Mouse (Mus musculus): Measurements from ENCODE around the gene Dydc2.

Dydc2 gene

DNA sequence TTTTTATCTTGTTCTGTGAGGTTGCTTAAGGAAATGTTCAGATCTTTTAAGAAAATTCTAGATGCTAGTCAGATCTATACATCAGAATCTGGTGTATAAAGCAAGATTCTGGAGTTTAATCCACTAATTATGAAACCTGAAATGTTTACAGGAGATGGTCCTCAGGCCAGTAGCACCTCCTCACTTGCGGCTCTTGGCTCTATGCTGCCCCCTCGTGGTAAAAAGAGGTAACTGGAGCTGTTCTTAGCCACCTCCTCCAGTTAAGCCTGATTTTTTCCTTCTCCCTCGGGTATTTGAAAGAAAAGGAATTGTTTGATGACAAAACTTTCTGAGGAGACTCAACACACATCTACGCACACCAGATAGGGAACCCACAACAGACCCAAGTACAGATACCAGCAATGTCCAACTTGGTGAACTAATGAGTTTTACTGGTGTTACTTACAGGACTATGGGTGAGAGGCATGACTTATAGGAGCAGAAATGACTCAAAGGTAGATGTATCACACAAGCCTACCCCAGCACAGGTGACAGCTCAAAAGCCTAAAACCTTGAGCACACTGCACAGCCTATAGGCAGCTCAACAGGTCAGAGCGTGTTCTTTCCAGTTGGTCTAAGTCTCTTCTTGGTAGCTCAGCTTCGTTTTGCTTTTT, 33.7 kb downstream of the Dydc2 start:
- DNase-seq (ENCODE audit: low read depth, low spot score) = peak; percentile 70

DNA sequence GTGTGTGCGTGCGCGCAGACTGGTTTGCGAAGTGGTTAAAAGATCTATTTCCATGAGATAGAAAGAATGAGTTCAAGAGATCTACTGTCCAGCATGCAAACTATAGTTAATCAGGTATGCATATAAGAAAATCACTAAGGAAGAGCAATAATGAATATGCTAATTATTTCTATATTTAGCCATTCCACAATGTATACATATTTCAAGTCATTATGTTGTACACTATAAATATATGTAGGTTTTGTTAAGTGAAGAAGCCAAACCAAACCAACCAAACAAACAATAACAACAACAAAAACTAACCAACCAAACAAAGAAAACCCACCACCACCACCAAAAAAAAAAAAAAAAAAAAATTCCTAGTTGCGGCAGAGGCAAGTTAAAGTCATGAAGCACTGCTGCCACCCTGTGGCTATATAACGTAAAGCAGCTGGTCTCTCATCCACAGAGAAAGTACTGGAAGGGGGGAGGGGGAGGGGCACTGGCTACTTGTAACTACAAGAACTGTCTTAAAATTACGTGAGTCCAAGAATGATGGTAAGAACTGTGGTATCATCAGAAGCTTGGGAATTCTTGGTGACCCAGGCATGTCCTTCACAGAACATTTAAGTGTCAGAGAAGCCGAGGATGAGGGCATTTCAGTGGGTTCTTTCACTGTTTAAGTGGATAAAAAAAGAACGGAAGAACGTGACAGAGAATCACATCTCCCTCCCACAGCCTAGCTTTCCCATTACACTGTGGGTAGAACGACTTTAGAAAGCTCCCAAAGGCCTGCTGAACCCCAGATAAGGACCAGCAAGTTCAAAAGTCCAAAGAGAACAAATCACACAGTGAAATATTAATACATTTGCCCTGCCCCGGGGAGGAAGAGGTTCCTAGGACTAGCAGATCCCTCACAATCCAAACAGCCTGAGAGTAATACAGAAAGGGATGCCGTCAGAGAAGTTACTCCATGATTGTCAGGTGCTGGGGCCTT, 35.6 kb downstream of the Dydc2 start:
- DNase-seq (ENCODE audit: low read depth, low spot score) = peak; percentile 83

DNA sequence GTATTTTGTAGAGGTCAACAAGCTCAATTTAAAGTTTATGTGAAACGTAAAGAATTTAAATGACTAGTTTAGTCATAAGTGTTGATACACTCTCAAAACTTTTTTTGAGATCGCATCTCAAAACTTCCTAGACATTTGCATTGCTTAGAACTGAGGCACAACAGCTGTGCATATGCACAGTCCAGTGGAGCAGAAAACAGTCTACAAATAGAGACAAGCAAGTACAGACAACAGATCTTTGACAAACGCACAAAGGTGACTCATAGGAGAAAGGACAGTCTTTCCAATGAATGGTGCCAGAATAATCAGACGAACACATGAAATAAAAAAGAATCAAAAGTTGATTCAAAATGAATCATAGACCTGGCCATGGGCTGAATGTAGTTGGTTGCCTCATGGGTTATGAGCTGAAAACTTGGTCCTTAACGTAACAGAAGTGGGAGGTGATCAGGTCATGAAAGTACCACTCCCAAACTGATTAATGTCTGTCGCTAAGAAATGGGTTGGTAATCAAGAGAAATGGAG, 38.0 kb downstream of the Dydc2 start:
- peak; percentile 44 for DNase-seq (ENCODE audit: low read depth, low spot score)

DNA sequence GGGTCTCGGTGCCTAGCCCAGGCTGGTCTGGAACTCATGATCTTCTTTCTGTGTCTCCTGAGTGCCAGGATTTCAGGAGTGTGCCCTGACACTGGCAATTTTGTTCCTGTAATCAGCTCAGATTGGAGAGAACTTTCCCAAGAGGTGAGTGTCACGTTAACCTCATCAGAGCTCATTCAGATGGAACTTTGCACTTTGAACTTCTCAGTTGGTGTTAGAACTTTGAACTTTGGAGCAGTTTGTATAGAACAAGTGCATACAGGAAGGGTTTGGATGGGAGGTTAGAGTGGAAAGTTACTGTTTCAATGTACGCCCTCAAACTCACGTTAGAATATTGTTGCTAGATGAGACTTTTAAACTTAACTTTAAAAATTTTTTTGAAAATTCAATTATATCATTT, 39.7 kb downstream of the Dydc2 start:
- DNase-seq (ENCODE audit: low read depth, low spot score) = no peak

DNA sequence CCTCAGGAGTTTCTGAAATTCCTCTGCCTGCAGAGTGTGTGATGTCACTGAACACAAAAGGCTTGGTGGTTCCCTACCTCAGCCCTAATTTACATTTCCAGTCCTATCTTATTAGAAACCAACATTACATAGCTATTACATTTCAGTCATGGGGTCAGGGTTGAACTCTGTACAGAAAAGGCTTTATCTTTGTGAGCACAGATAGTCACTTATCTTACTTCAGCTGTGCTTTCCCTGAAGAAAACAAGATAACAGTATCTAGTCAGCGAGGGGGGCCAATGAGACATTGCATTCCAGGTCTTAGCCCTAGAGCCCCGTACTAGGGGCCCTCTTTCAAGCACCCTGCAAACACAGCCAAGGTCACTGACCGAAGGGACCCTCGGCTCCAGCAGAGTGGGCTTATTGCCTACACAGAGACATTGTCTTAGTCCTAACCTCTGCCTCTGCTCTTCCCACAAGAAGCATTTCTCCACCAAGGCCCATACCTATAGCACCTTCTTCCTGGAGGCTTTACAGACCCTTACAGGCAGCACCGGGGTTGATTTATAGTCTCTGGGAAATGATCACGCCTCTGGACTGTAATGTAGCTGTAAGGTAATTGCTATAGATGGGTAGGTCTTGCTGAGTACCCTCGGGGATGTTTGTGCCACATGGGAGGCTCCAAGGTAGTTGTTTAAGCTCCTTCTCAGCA, 43.3 kb downstream of the Dydc2 start:
- DNase-seq (ENCODE audit: low read depth, low spot score) = no peak

DNA sequence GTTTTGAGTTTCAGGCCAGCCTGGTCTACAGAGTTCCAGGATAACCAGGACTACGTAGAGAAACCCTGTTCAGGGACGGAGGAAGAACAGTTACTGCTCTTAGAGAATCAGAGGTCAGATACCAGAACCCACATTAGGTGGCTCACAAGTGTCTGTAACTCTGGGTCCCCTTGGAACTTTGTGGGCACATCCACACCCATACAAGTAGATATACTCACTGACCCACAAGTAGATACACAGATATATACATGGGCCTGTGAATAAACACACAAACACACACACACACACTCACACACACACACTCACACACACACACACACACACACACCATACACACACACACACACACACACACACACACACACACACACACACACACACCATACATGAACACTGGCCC, 43.9 kb downstream of the Dydc2 start:
- no peak for DNase-seq (ENCODE audit: low read depth, low spot score)

DNA sequence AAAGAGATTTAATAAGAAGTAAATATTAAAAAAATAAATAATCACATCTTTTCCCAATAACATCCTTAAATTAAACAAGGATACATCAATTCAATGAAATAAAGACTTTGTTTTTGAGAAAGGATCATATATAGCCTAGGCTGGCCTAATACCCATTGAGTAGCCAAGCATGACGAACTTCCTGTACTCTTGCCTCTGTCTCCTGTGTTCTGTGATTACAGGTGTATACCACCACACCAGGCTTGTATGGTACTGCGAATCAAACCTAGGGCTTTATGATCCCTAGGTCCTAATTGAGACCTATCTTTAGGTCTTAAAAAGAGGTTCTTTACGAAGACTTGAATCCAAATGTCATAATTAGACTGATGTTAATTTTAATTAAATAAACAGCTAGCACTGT, 47.8 kb downstream of the Dydc2 start:
- DNase-seq (ENCODE audit: low read depth, low spot score) = no peak

DNA sequence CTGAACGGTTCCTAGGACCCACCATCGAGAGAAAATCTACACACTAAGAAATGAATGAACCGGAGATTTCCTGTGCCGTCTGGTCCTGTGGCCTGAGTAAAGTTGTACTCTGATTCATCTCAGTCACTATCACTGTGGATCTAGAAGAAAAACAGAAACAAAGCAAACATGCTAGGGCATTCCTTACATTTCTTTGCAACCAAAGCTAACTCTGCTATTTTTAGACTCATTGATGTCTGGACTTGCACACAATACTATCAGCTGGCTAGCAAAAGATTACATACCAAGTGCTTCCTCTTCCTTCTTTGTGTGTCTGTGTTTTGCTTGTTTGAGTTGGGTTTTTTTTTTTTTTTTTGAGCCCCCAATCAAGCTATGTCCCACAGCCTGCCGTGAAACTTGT, 51.5 kb downstream of the Dydc2 start:
- peak; percentile 47 for DNase-seq (ENCODE audit: low read depth, low spot score)

DNA sequence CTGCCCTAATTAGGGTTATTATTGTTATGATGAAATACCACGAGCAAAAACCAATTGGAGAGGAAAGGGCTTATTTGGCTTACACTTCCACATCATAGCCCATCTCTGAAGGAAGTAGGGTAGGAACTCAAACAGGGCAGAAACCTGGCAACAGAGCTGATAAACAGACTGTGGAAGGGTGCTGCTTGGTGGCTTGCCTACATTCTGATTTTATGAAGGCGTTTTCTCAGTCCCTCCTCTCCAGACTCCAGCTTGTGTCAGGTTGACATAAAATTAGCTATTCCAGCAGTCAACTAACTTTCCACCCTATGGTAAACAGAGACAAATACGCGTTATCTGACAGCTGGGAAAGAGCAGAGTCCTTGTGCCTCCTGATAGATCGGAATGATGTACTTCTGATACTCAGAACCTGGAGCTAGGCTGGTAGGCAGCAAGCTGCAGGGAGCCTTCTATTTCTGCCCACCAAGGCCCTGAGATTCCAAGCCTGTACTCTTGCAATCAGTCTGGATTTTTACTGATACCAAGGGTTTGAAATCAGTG, 54.2 kb downstream of the Dydc2 start:
- DNase-seq (ENCODE audit: low read depth, low spot score) = no peak

DNA sequence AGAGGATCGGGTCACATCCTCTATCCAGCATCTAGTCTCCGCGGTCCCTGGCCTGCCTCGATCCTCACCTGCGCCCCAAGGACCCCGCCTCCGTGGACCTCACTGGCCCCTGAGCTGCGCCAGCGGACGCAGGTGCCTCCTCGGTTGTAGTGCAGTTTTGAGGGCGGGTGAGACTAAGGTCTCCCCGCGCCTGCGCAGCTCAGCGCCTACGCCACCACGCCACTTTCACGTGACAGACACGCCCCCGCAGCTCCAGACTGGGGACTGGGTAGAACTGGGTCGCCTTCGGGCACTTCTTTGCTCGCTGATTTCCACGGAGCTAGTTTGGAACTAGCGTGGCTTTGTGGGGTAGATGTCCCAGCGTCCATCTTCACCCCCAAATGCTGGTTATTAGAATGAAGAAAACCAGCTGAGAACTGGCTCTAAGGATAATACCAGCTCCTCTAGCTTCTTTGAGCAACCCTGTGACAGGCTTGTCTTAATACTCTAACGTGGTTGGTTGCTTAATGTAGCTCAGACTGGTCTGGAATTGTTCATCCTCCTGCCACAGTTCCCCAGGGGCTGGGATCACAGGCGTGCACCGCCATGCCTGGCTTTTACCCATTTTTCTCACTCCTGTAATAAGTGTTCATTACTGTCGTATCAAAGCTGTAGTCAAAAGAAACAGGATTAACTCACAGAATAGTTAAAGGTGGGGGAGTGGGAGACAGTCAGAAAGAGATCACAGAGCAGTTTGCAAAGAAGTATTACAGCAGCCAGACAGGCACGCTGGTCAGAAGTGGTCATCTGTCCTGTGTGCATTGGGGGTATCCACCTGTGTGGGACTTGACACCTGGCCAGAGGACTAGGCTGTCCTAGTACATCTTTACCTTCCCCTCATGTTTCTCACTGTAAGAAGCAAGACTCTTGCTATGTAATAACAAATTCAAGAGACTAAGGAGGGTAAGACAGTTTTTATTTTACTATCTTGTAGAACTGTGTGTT, 55.1 kb downstream of the Dydc2 start, which contains the start of gene Fam213a:
Gene Fam213a (minus strand): TSS at position 159 of the 984 bp plus-strand sequence.
- DNase-seq (ENCODE audit: low read depth, low spot score) = peak; percentile 67

DNA sequence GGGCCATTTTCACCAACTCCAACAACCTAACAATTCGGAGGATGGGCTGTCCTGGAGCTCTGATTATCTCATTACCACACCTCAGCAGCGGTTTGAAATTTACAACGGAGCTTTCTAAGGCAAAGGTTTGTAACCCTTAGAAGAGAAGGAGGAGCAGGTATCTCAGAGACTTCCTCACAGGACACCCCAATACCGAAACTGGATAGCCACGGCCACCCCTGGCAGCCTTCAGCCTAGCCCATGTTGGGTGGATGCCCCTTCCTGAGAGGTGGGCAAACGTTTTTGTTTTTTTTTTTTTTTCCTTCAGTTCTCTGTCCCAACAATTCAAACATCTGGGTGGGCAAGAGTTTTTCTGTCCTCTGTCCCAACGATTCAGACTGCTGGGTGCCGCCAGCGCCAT, 55.9 kb downstream of the Dydc2 start:
- DNase-seq (ENCODE audit: low read depth, low spot score) = no peak

DNA sequence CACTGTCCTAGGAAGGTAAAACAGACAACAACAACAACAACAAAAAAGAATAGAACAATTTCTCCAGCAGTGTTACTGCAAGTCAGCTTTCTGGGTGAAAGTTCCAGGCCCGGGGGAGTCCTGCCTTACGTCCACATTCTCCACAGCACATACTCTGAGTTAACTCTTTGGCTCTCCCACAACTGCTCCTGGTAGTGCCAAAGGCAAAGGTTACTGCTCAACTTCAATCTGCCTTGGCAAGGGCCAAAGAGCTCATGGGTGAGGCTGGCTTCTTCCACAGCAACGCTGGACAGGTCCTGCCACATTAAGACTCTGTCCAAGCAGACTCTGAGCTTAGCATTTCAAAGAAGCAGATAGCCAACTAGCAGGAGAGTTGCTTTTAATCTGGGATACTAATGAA, 57.1 kb downstream of the Dydc2 start:
- DNase-seq (ENCODE audit: low read depth, low spot score) = no peak

DNA sequence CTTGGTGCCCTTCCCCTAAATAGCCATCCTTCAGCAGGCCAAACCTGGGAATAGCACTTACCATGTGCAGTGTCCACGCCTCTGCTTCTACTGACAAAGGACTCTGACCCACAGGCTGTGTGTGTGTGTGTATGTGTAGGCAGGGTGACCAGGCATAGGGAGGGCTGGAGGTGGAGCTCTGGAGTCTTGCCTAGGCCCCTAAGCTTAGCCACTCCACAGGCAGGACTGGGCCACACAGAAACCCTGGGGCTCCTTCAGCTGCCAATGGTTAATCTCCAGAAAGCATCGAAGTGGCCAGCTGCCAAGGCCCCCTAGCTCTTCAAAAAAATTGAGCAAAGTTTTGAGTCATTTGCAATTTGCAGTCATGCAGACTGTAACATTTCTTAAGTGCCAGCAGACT, 60.9 kb downstream of the Dydc2 start:
- DNase-seq (ENCODE audit: low read depth, low spot score) = peak; percentile 12

DNA sequence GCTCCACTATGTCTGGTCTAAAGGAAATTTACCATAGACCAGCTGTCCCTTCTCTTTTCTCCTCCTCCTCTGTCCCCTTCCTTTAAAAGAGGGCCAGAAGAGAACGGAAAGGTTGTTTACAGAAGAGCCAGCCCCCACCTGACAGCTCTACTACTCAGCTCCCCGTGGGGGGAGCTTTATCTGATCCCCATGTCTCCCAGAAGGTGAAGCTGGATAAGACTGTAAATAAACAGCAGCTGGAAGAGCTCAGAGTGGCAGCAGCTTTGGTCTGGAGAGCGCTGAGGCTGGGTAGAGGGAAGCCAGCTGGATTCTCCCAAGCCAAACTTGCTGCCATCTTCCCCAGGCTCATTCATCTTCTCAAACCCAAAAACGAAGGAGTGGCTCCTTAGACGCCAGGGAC, 61.4 kb downstream of the Dydc2 start:
- DNase-seq (ENCODE audit: low read depth, low spot score) = no peak

DNA sequence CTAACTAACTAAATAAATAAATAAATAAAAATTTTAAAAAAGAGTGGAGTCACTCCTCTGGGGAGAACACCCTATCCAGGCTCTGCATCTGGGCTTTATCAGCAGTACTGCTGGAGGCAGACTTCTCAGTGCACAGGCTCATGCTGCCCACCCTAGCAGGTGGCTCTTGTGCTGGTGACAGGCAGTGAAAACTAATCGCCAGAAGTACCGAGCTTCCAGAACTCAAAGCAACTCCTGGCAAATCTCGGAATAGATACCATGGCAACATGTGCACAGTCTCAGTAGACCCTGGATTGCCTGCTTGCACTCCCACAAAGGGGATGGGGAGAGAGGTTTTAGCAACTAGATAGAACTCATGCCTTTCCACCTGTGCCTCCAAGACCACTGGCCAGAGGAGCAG, 62.1 kb downstream of the Dydc2 start:
- DNase-seq (ENCODE audit: low read depth, low spot score) = no peak

DNA sequence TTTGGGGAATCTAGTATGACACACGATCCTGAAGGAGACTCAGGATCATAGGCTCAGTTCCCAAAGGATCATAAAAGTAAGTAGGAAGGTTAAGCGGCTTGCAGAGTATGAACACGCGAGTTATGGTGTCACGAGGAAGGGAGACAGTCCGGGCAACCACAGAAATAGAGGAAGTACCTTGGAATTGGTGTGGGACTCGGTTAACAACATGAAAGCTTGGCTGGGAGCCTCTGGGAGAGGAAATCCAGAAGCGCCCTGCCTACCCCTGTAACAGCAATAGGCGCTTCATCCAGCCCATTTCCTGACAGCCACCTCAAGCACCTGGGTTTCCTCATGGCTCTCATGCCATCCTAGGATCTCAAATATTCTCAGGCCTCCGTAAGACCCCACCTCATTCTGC, 62.7 kb downstream of the Dydc2 start:
- no peak for DNase-seq (ENCODE audit: low read depth, low spot score)

DNA sequence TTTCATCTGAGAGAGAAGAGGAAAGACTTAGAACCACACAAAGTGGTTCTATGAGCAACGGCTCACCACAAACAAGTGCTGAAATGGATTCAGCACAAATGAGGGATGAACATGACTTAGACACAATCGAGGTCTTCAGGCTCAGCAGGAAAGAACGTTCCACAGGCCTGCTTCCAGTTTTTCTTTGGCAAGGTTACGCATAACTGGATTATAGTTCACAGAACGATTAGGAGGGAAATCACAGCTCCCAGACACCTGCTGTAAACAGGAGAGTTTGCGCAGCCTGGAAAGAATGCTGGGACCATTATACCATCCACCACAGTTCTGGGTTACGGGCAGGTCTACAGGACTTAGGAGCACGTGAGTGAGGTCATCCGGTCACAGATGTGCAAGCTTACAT, 63.3 kb downstream of the Dydc2 start:
- no peak for DNase-seq (ENCODE audit: low read depth, low spot score)

DNA sequence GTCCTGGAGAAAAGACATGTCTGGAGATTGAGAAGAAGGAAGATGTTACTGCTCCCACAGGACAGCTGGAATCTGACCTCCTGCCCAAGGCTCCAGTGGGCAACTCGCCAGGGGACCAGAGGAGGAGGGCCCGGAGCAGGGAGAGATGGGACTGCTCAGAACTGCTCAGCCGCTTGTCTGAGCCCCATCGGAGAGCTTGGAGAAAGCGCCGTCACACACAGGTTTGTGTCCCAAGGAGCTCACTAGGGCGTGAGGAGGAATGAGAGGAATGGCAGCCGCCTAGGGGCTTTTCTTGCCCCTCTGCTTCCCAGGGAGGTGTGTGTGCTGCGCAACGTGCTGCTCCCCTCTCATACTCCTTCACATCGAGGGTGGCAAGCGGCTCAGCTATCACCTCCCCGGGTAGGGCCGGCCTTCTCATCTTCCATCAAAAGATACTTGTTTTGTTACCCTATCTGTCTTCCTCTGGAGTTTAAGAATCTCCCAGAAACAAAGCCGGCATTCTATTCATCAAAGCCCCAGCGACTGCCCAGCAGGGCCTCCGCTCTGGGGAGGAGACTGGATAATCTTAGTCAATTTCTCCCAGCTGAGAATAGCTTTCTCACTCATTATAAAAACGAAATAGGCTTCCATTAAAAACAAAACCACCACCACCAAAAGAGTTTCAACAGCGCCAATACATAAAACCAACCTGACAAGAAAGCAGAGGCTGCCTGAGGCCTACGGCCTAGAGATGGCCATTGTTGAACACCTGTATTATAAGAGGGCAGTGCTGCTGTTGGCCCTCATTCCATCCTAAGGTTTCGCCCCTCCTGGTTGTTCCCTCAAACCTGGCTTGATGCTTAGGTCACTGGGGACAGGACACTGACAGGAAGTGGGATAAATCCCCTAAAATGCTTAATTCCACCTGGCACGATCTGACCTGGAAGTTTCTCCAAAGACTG, 64.5 kb downstream of the Dydc2 start:
- no peak for DNase-seq (ENCODE audit: low read depth, low spot score)

DNA sequence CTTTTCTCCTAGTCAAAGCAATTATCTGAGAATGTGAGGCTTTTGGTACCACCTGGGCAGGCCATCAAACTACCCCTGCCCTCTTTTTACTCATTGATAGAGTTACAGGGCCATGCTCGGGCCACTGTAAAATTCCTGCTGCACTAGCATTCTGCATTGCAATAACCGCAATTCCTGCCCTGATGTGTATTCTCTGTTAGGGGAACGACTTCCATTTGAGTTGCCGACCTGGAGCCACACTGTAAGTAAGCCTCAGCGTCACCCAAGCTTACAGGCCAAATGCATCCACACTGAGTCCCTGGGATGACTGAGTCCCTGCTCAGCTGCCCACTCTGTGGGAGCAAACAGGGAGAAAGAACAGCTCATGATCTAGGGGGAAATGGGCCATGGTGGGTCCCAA, 67.4 kb downstream of the Dydc2 start:
- no peak for DNase-seq (ENCODE audit: low read depth, low spot score)

Data from 3T3-L1 (cell line).